Mouse (Mus musculus): ENCODE data around the gene Ghrl.

DNA sequence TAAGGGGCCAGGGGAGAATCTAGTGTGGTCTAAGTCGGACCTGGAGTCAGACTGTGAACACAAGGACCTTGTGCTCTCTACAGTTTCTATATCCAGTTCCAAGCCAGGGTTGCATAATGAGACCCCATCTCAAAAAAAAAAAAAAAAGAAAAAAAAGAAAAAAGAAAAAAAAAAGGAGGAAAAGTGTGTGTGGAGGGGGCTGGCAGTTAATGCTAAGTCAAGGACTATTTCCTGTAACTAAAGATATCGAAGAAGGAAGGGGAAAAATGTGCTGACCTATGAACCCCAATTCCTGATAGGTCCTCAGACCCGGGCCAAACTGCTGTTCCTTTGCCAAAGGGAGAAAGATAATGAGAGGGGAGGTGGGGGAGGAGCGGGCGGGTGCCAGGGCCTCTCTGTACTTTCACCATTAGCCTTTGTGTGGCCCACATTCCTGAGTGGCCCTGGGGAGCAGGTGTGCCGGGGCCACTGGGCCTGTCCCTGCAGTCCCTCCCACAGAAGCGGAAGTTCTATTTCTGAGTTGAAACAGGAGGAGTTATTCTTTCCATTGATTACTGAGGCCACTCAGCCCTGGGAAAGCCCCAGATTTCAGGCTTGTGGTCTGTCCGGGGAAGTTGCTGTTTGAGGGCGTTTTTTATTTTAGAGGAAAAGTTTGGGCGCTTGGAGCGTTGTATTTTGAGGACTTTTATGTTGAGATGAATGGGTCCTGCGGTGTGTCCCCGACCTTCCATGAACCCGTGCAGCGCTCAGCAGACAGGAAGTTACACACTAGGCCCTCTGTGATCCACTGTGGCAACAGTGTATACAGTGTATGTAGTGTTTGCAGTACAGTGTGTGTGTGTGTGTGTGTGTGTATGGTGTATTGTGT, 51.2 kb downstream of the Ghrl start:
- no peak for TF ChIP-seq CTCF (conservative IDR thresholded peaks at IDR 0.05; ENCODE audit: low read length)
- TF ChIP-seq NANOG (IDR thresholded peaks at IDR 0.05; ENCODE audit: borderline replicate concordance, low read length) = no peak
- TF ChIP-seq POU5F1 (IDR thresholded peaks at IDR 0.05; ENCODE audit: borderline replicate concordance, low read length) = no peak
